Mouse (Mus musculus): ENCODE data around the gene Macrod2.
A peak's percentile ranks its signal among the peaks of the same experiment; 100 is the strongest.

The Macrod2 gene

GRCm38 (mm10) chr2:141878473-141878872, 1483.4 kb downstream of the Macrod2 start:
- no peak for DNase-seq

- DNase-seq, result no peak
Measured at GRCm38 (mm10) chr2:141879711-141880110, 1484.6 kb downstream of the Macrod2 start.

- DNase-seq, result no peak
Measured at GRCm38 (mm10) chr2:141886694-141887474, 1491.8 kb downstream of the Macrod2 start.

- no peak for DNase-seq
Measured at GRCm38 (mm10) chr2:141889497-141889896, 1494.4 kb downstream of the Macrod2 start.

GRCm38 (mm10) chr2:141897951-141898350, 1502.8 kb downstream of the Macrod2 start:
- DNase-seq, result no peak

GRCm38 (mm10) chr2:141911831-141912447, 1516.8 kb downstream of the Macrod2 start:
- DNase-seq, result no peak

GRCm38 (mm10) chr2:141913486-141913885, 1518.4 kb downstream of the Macrod2 start:
- DNase-seq, result no peak

- DNase-seq, result no peak
Measured at GRCm38 (mm10) chr2:141913894-141914293, 1518.8 kb downstream of the Macrod2 start.

- peak; percentile 16 for DNase-seq
Measured at GRCm38 (mm10) chr2:141920377-141920992, 1525.4 kb downstream of the Macrod2 start.

- DNase-seq, result no peak
Measured at GRCm38 (mm10) chr2:141935130-141935529, 1540.0 kb downstream of the Macrod2 start.

GRCm38 (mm10) chr2:141954795-141955194, 1559.7 kb downstream of the Macrod2 start:
- no peak for DNase-seq

GRCm38 (mm10) chr2:141955197-141955596, 1560.1 kb downstream of the Macrod2 start:
- no peak for DNase-seq

GRCm38 (mm10) chr2:141962868-141963267, 1567.8 kb downstream of the Macrod2 start:
- no peak for DNase-seq

- peak; percentile 36 for DNase-seq
Measured at GRCm38 (mm10) chr2:141983664-141984395, 1588.7 kb downstream of the Macrod2 start.

- peak; percentile 15 for DNase-seq
Measured at GRCm38 (mm10) chr2:141998901-141999300, 1603.8 kb downstream of the Macrod2 start.

- no peak for DNase-seq
Measured at GRCm38 (mm10) chr2:142024534-142025155, 1629.5 kb downstream of the Macrod2 start.

GRCm38 (mm10) chr2:142026721-142027120, 1631.6 kb downstream of the Macrod2 start:
- DNase-seq, result no peak

- no peak for DNase-seq
Measured at GRCm38 (mm10) chr2:142030756-142031646, 1635.9 kb downstream of the Macrod2 start.

- DNase-seq, result no peak
Measured at GRCm38 (mm10) chr2:142055576-142055975, 1660.5 kb downstream of the Macrod2 start.

- peak; percentile 1 for DNase-seq
Measured at GRCm38 (mm10) chr2:142057889-142058750, 1663.0 kb downstream of the Macrod2 start.

- no peak for DNase-seq
Measured at GRCm38 (mm10) chr2:142058751-142059090, 1663.6 kb downstream of the Macrod2 start.
